Mouse (Mus musculus) R1 (cell line): Measurements from ENCODE around the gene Cela1.
A peak's percentile ranks its signal among the peaks of the same experiment; 100 is the strongest.

Experiments
- DNase-seq: peaks from one replicate; pipeline ENCODE4 v3.0.0-alpha.2; 2018; ENCODE audit warnings: low read depth, low spot score

Gene Cela1

GRCm38 (mm10) chr15:100705376-100705775 lies 17.7 kb upstream of the Cela1 start:
- no peak for DNase-seq

- DNase-seq: no peak
Observed at GRCm38 (mm10) chr15:100703913-100704312, 16.2 kb upstream of the Cela1 start.

- no peak for DNase-seq
Observed at GRCm38 (mm10) chr15:100701856-100702255, 14.1 kb upstream of the Cela1 start.

GRCm38 (mm10) chr15:100701108-100701507 lies 13.4 kb upstream of the Cela1 start:
- no peak for DNase-seq

- DNase-seq: no peak
Observed at GRCm38 (mm10) chr15:100700424-100700823, 12.7 kb upstream of the Cela1 start.

- peak; percentile 87 for DNase-seq
Observed at GRCm38 (mm10) chr15:100699386-100699785, 11.7 kb upstream of the Cela1 start.

- no peak for DNase-seq
Observed at GRCm38 (mm10) chr15:100698078-100698477, 10.4 kb upstream of the Cela1 start.

GRCm38 (mm10) chr15:100694406-100694805 lies 6.7 kb upstream of the Cela1 start:
- no peak for DNase-seq

GRCm38 (mm10) chr15:100691990-100692389 lies 4.3 kb upstream of the Cela1 start:
- DNase-seq: no peak

- DNase-seq: no peak
Observed at GRCm38 (mm10) chr15:100686989-100687388, 732 bp downstream of the Cela1 start.

GRCm38 (mm10) chr15:100686434-100686833 lies 1.3 kb downstream of the Cela1 start:
- no peak for DNase-seq

GRCm38 (mm10) chr15:100685849-100686248 lies 1.9 kb downstream of the Cela1 start:
- no peak for DNase-seq

- peak; percentile 57 for DNase-seq
Observed at GRCm38 (mm10) chr15:100685255-100685654, 2.5 kb downstream of the Cela1 start.

- DNase-seq: no peak
Observed at GRCm38 (mm10) chr15:100684450-100684849, 3.3 kb downstream of the Cela1 start.

GRCm38 (mm10) chr15:100683041-100683440 lies 4.7 kb downstream of the Cela1 start:
- DNase-seq: peak; percentile 83

- DNase-seq: no peak
Observed at GRCm38 (mm10) chr15:100681770-100682169, 6.0 kb downstream of the Cela1 start.

- no peak for DNase-seq
Observed at GRCm38 (mm10) chr15:100680381-100680780, 7.3 kb downstream of the Cela1 start.

GRCm38 (mm10) chr15:100679005-100679404 lies 8.7 kb downstream of the Cela1 start:
- no peak for DNase-seq

- no peak for DNase-seq
Observed at GRCm38 (mm10) chr15:100678581-100678980, 9.1 kb downstream of the Cela1 start.

GRCm38 (mm10) chr15:100677675-100678074 lies 10.0 kb downstream of the Cela1 start:
- DNase-seq: no peak

GRCm38 (mm10) chr15:100676521-100676920 lies 11.2 kb downstream of the Cela1 start:
- DNase-seq: no peak

- DNase-seq: no peak
Observed at GRCm38 (mm10) chr15:100675486-100675885, 12.2 kb downstream of the Cela1 start.

- peak; percentile 34 for DNase-seq
Observed at GRCm38 (mm10) chr15:100674566-100674965, 13.2 kb downstream of the Cela1 start.
